Mouse (Mus musculus): ENCODE data around the gene Cacna2d2. TPM values are rescaled to one million over a fixed set of nuclear protein-coding genes. Genes with fewer than 3 reads are reported as not detected.

Cacna2d2 gene
- polyA plus RNA-seq, 1 experiment from 2014 or later = 4.2 TPM

- Histone ChIP-seq H3K4me2 (replicated peaks; ENCODE audit: low read depth, low read length) (no peak overlapping the region), H3K27ac (ENCODE audit: low read depth, low read length) (peak overlapping the region; percentile 82), H3K36me3 (ENCODE audit: control insufficient read depth, insufficient read depth, low read length) (no peaks in the 10 kb centered on the region), H3K9me3 (ENCODE audit: control insufficient read depth, low read length) (no peaks in the 10 kb centered on the region), H3K4me3 (ENCODE audit: low read depth, low read length) (no peak overlapping the region), H3K9ac (ENCODE audit: low read depth, low read length) (no peak overlapping the region), H3K27me3 (ENCODE audit: control insufficient read depth, insufficient read depth, low read length) (no peaks in the 10 kb centered on the region), H3K4me1 (replicated peaks; ENCODE audit: control insufficient read depth, insufficient read depth, low read length) (peaks cover 17% of the 10 kb centered on the region; the same call in 1 of the 2 replicates)
- 82% methylated on average over 6 of the region's 6 CpGs for WGBS
- no peak; the same call in 1 of the 2 replicates for ATAC-seq (ENCODE audit: low FRiP score)
- DNase-seq (ENCODE audit: low spot score) = no peak
These were observed 85.4 kb downstream of the Cacna2d2 start for GRCm38 (mm10) chr9:107484766-107485165.

GRCm38 (mm10) chr9:107486086-107486485 is 86.7 kb downstream of the Cacna2d2 start:
- 29% methylated on average over 10 of the region's 10 CpGs for WGBS
- Histone ChIP-seq H3K36me3 (ENCODE audit: control insufficient read depth, insufficient read depth, low read length) (no peaks in the 10 kb centered on the region), H3K27me3 (ENCODE audit: control insufficient read depth, insufficient read depth, low read length) (no peaks in the 10 kb centered on the region), H3K9me3 (ENCODE audit: control insufficient read depth, low read length) (no peaks in the 10 kb centered on the region), H3K4me2 (replicated peaks; ENCODE audit: low read depth, low read length) (no peak overlapping the region), H3K4me1 (replicated peaks; ENCODE audit: control insufficient read depth, insufficient read depth, low read length) (peaks cover 16% of the 10 kb centered on the region; the same call in 1 of the 2 replicates), H3K27ac (ENCODE audit: low read depth, low read length) (no peak overlapping the region), H3K4me3 (ENCODE audit: low read depth, low read length) (no peak overlapping the region), H3K9ac (ENCODE audit: low read depth, low read length) (no peak overlapping the region)
- ATAC-seq (ENCODE audit: low FRiP score) (peak; percentile 62; the same call in 1 of the 2 replicates), DNase-seq (ENCODE audit: low spot score) (peak; percentile 50)

- Histone ChIP-seq H3K4me1 (replicated peaks; ENCODE audit: control insufficient read depth, insufficient read depth, low read length) (peaks cover 14% of the 10 kb centered on the region; the same call in 1 of the 2 replicates), H3K9ac (ENCODE audit: low read depth, low read length) (no peak overlapping the region), H3K4me2 (replicated peaks; ENCODE audit: low read depth, low read length) (no peak overlapping the region), H3K36me3 (ENCODE audit: control insufficient read depth, insufficient read depth, low read length) (no peaks in the 10 kb centered on the region), H3K27me3 (ENCODE audit: control insufficient read depth, insufficient read depth, low read length) (no peaks in the 10 kb centered on the region), H3K27ac (ENCODE audit: low read depth, low read length) (no peak overlapping the region), H3K9me3 (ENCODE audit: control insufficient read depth, low read length) (no peaks in the 10 kb centered on the region), H3K4me3 (ENCODE audit: low read depth, low read length) (no peak overlapping the region)
- ATAC-seq (ENCODE audit: low FRiP score) (peak; percentile 22; the same call in 1 of the 2 replicates), DNase-seq (ENCODE audit: low spot score) (no peak)
- WGBS = 75% methylated on average over 6 of the region's 6 CpGs
These were observed 87.3 kb downstream of the Cacna2d2 start for GRCm38 (mm10) chr9:107486507-107487225.

- WGBS = 75% methylated on average over 8 of the region's 8 CpGs
- H3K4me2 ChIP-seq (replicated peaks; ENCODE audit: low read depth, low read length) = no peak overlapping the region
- H3K4me1 ChIP-seq (replicated peaks; ENCODE audit: control insufficient read depth, insufficient read depth, low read length) = peaks cover 10% of the 10 kb centered on the region; the same call in 1 of the 2 replicates
- no peak overlapping the region for H3K27ac ChIP-seq (ENCODE audit: low read depth, low read length)
- DNase-seq (ENCODE audit: low spot score) (no peak), ATAC-seq (ENCODE audit: low FRiP score) (no peak)
- H3K36me3 ChIP-seq (ENCODE audit: control insufficient read depth, insufficient read depth, low read length) = no peaks in the 10 kb centered on the region
- no peak overlapping the region for H3K4me3 ChIP-seq (ENCODE audit: low read depth, low read length)
- no peaks in the 10 kb centered on the region for H3K27me3 ChIP-seq (ENCODE audit: control insufficient read depth, insufficient read depth, low read length)
- no peaks in the 10 kb centered on the region for H3K9me3 ChIP-seq (ENCODE audit: control insufficient read depth, low read length)
- no peak overlapping the region for H3K9ac ChIP-seq (ENCODE audit: low read depth, low read length)
These were observed 90.7 kb downstream of the Cacna2d2 start for GRCm38 (mm10) chr9:107490146-107490545.

GRCm38 (mm10) chr9:107490625-107491024 is 91.2 kb downstream of the Cacna2d2 start:
- no peak overlapping the region for H3K9ac ChIP-seq (ENCODE audit: low read depth, low read length)
- no peaks in the 10 kb centered on the region for H3K27me3 ChIP-seq (ENCODE audit: control insufficient read depth, insufficient read depth, low read length)
- no peaks in the 10 kb centered on the region for H3K36me3 ChIP-seq (ENCODE audit: control insufficient read depth, insufficient read depth, low read length)
- no peaks in the 10 kb centered on the region for H3K9me3 ChIP-seq (ENCODE audit: control insufficient read depth, low read length)
- DNase-seq (ENCODE audit: low spot score) (no peak), ATAC-seq (ENCODE audit: low FRiP score) (no peak)
- no peak overlapping the region for H3K4me3 ChIP-seq (ENCODE audit: low read depth, low read length)
- WGBS = 72% methylated on average over 6 of the region's 6 CpGs
- H3K4me2 ChIP-seq (replicated peaks; ENCODE audit: low read depth, low read length) = no peak overlapping the region
- H3K27ac ChIP-seq (ENCODE audit: low read depth, low read length) = no peak overlapping the region
- H3K4me1 ChIP-seq (replicated peaks; ENCODE audit: control insufficient read depth, insufficient read depth, low read length) = peaks cover 8% of the 10 kb centered on the region; the same call in 1 of the 2 replicates

GRCm38 (mm10) chr9:107493511-107493910 is 94.1 kb downstream of the Cacna2d2 start:
- no peak overlapping the region for H3K9ac ChIP-seq (ENCODE audit: low read depth, low read length)
- H3K9me3 ChIP-seq (ENCODE audit: control insufficient read depth, low read length) = no peaks in the 10 kb centered on the region
- ATAC-seq (ENCODE audit: low FRiP score) (no peak), DNase-seq (ENCODE audit: low spot score) (no peak)
- no peak overlapping the region for H3K4me3 ChIP-seq (ENCODE audit: low read depth, low read length)
- 67% methylated on average over 1 of the region's 1 CpGs for WGBS
- no peaks in the 10 kb centered on the region for H3K27me3 ChIP-seq (ENCODE audit: control insufficient read depth, insufficient read depth, low read length)
- no peaks in the 10 kb centered on the region for H3K4me1 ChIP-seq (replicated peaks; ENCODE audit: control insufficient read depth, insufficient read depth, low read length)
- H3K36me3 ChIP-seq (ENCODE audit: control insufficient read depth, insufficient read depth, low read length) = no peaks in the 10 kb centered on the region
- H3K4me2 ChIP-seq (replicated peaks; ENCODE audit: low read depth, low read length) = no peak overlapping the region
- H3K27ac ChIP-seq (ENCODE audit: low read depth, low read length) = no peak overlapping the region

GRCm38 (mm10) chr9:107494238-107494637 is 94.8 kb downstream of the Cacna2d2 start:
- H3K27me3 ChIP-seq (ENCODE audit: control insufficient read depth, insufficient read depth, low read length) = no peaks in the 10 kb centered on the region
- no peak overlapping the region for H3K4me2 ChIP-seq (replicated peaks; ENCODE audit: low read depth, low read length)
- 76% methylated on average over 12 of the region's 12 CpGs for WGBS
- H3K4me1 ChIP-seq (replicated peaks; ENCODE audit: control insufficient read depth, insufficient read depth, low read length) = no peaks in the 10 kb centered on the region
- no peaks in the 10 kb centered on the region for H3K9me3 ChIP-seq (ENCODE audit: control insufficient read depth, low read length)
- no peak overlapping the region for H3K9ac ChIP-seq (ENCODE audit: low read depth, low read length)
- DNase-seq (ENCODE audit: low spot score) (no peak), ATAC-seq (ENCODE audit: low FRiP score) (no peak)
- H3K4me3 ChIP-seq (ENCODE audit: low read depth, low read length) = no peak overlapping the region
- no peak overlapping the region for H3K27ac ChIP-seq (ENCODE audit: low read depth, low read length)
- no peaks in the 10 kb centered on the region for H3K36me3 ChIP-seq (ENCODE audit: control insufficient read depth, insufficient read depth, low read length)

- Histone ChIP-seq H3K9ac (ENCODE audit: low read depth, low read length) (no peak overlapping the region), H3K4me1 (replicated peaks; ENCODE audit: control insufficient read depth, insufficient read depth, low read length) (no peaks in the 10 kb centered on the region), H3K4me2 (replicated peaks; ENCODE audit: low read depth, low read length) (no peak overlapping the region), H3K27ac (ENCODE audit: low read depth, low read length) (no peak overlapping the region), H3K9me3 (ENCODE audit: control insufficient read depth, low read length) (no peaks in the 10 kb centered on the region), H3K4me3 (ENCODE audit: low read depth, low read length) (no peak overlapping the region), H3K36me3 (ENCODE audit: control insufficient read depth, insufficient read depth, low read length) (no peaks in the 10 kb centered on the region), H3K27me3 (ENCODE audit: control insufficient read depth, insufficient read depth, low read length) (no peaks in the 10 kb centered on the region)
- WGBS = 94% methylated on average over 3 of the region's 3 CpGs
- ATAC-seq (ENCODE audit: low FRiP score) (no peak), DNase-seq (ENCODE audit: low spot score) (no peak)
These were observed 96.9 kb downstream of the Cacna2d2 start for GRCm38 (mm10) chr9:107496359-107496758.

- H3K4me3 ChIP-seq (ENCODE audit: low read depth, low read length) = no peak overlapping the region
- no peak overlapping the region for H3K27ac ChIP-seq (ENCODE audit: low read depth, low read length)
- DNase-seq (ENCODE audit: low spot score) = no peak
- no peak overlapping the region for H3K9ac ChIP-seq (ENCODE audit: low read depth, low read length)
- H3K9me3 ChIP-seq (ENCODE audit: control insufficient read depth, low read length) = no peaks in the 10 kb centered on the region
- no peak overlapping the region for H3K4me2 ChIP-seq (replicated peaks; ENCODE audit: low read depth, low read length)
- 88% methylated on average over 3 of the region's 3 CpGs for WGBS
- no peaks in the 10 kb centered on the region for H3K36me3 ChIP-seq (ENCODE audit: control insufficient read depth, insufficient read depth, low read length)
- H3K27me3 ChIP-seq (ENCODE audit: control insufficient read depth, insufficient read depth, low read length) = no peaks in the 10 kb centered on the region
- H3K4me1 ChIP-seq (replicated peaks; ENCODE audit: control insufficient read depth, insufficient read depth, low read length) = peaks cover 2% of the 10 kb centered on the region; the same call in 1 of the 2 replicates
- ATAC-seq (ENCODE audit: low FRiP score) = no peak
These were observed 101.4 kb downstream of the Cacna2d2 start for GRCm38 (mm10) chr9:107500708-107501286.

All from hindbrain, embryonic 11.5 days (tissue).